Mouse (Mus musculus) spleen, postnatal 14 days (tissue): ENCODE results near the gene Cltc.
"Not testable (repeated sequence)": the region's sequence is repeated elsewhere in the genome, so short reads cannot be mapped to it uniquely, and the experiment has no call there.

Experiments used
- DNase-seq, 2 experiments: peaks; one replicate each; pipeline ENCODE4 v3.0.0; 2021 to 2022; ENCODE audit warnings: low spot score in 2 of 2

Cltc gene

GRCm38 (mm10) chr11:86738956-86739355, 18.4 kb downstream of the Cltc start:
- DNase-seq, result no peak

GRCm38 (mm10) chr11:86738308-86738707, 19.1 kb downstream of the Cltc start:
- DNase-seq, result not testable (repeated sequence)

- peak in 1 of 2 experiments; percentile 43 for DNase-seq
Measured at GRCm38 (mm10) chr11:86737301-86738000, 19.9 kb downstream of the Cltc start.

GRCm38 (mm10) chr11:86734993-86735392, 22.4 kb downstream of the Cltc start:
- no peak for DNase-seq

GRCm38 (mm10) chr11:86734241-86734939, 23.0 kb downstream of the Cltc start:
- DNase-seq, result no peak

GRCm38 (mm10) chr11:86731443-86731842, 25.9 kb downstream of the Cltc start:
- no peak for DNase-seq

GRCm38 (mm10) chr11:86725607-86726006, 31.8 kb downstream of the Cltc start:
- no peak for DNase-seq

- DNase-seq, result no peak
Measured at GRCm38 (mm10) chr11:86724982-86725381, 32.4 kb downstream of the Cltc start.

- no peak for DNase-seq
Measured at GRCm38 (mm10) chr11:86724004-86724403, 33.4 kb downstream of the Cltc start.

GRCm38 (mm10) chr11:86719390-86719789, 38.0 kb downstream of the Cltc start:
- DNase-seq, result no peak

GRCm38 (mm10) chr11:86718369-86718768, 39.0 kb downstream of the Cltc start:
- DNase-seq, result no peak

- DNase-seq, result no peak
Measured at GRCm38 (mm10) chr11:86717306-86718065, 39.9 kb downstream of the Cltc start.

- DNase-seq, result no peak
Measured at GRCm38 (mm10) chr11:86714606-86715005, 42.8 kb downstream of the Cltc start.

- DNase-seq, result no peak
Measured at GRCm38 (mm10) chr11:86701151-86701550, 56.2 kb downstream of the Cltc start.

GRCm38 (mm10) chr11:86695461-86695860, 61.9 kb downstream of the Cltc start:
- DNase-seq, result no peak

- DNase-seq, result no peak
Measured at GRCm38 (mm10) chr11:86692546-86692945, 64.8 kb downstream of the Cltc start.

- no peak for DNase-seq
Measured at GRCm38 (mm10) chr11:86691956-86692355, 65.4 kb downstream of the Cltc start.

- no peak for DNase-seq
Measured at GRCm38 (mm10) chr11:86691482-86691881, 65.9 kb downstream of the Cltc start.

GRCm38 (mm10) chr11:86690383-86690782, 67.0 kb downstream of the Cltc start:
- no peak for DNase-seq

- DNase-seq, result no peak
Measured at GRCm38 (mm10) chr11:86685366-86685765, 72.0 kb downstream of the Cltc start.

GRCm38 (mm10) chr11:86684126-86685012, 73.0 kb downstream of the Cltc start:
- DNase-seq, result no peak
